In genomic region chr9:116940693-116941092, GRCm38 (mm10) we compare ENCODE assay signal across 22 mouse cellular contexts.
DNase-seq lines count a peak whose midpoint lies in the region; ATAC-seq lines count a peak whose summit lies in the region.
"Had no signal": no experiment of that assay in that cellular context is flagged by ENCODE, and none has a peak within 500 bp of the region (broad histone marks: within the 10 kb centered on the region; RNA-seq: fewer than 3 reads in every experiment).

No protein-coding gene starts in this region.

- ATAC-seq in kidney, embryonic 15.5 days (replicated peaks; ENCODE audit: low FRiP score), result no peak
- ATAC-seq in kidney, embryonic 16.5 days (ENCODE audit: low FRiP score, low TSS enrichment), result no peak
- peak; percentile 67; the same call in 1 of the 2 replicates for ATAC-seq in embryonic facial prominence, embryonic 14.5 days (ENCODE audit: low read depth)
- 0 out of 2 replicates have a peak, but pooled peaks have one; percentile 28 for ATAC-seq in neural tube, embryonic 15.5 days (ENCODE audit: low FRiP score)
- ATAC-seq: forebrain, embryonic 14.5 days; inflammation-experienced regulatory T-cells, adult 6 months had no signal

- no peaks in the 10 kb centered on the region for H3K27me3 ChIP-seq in kidney, embryonic 15.5 days
- no peaks in the 10 kb centered on the region for H3K27me3 ChIP-seq in kidney, embryonic 16.5 days (ENCODE audit: insufficient read depth, low read length)
- H3K27me3 ChIP-seq in embryonic facial prominence, embryonic 14.5 days (replicated peaks; ENCODE audit: control insufficient read depth, insufficient read depth, low read length), result no peaks in the 10 kb centered on the region
- no peaks in the 10 kb centered on the region for H3K27me3 ChIP-seq in neural tube, embryonic 15.5 days (replicated peaks)
- H3K27me3 ChIP-seq: embryonic facial prominence, embryonic 13.5 days; heart, embryonic 13.5 days had no signal

- H3K4me3 ChIP-seq in kidney, embryonic 15.5 days (replicated peaks), result no peak overlapping the region
- H3K4me3 ChIP-seq in kidney, embryonic 16.5 days (ENCODE audit: low read length), result no peak overlapping the region
- no peak overlapping the region for H3K4me3 ChIP-seq in embryonic facial prominence, embryonic 14.5 days (ENCODE audit: low read depth, low read length)
- no peak overlapping the region for H3K4me3 ChIP-seq in neural tube, embryonic 15.5 days (replicated peaks)
- H3K4me3 ChIP-seq: embryonic facial prominence, embryonic 13.5 days; erythroblast, embryonic 14.5 days; forebrain, embryonic 10.5 days; heart, embryonic 13.5 days had no signal

- H3K27ac ChIP-seq in kidney, embryonic 15.5 days, result 0 out of 2 replicates have a peak overlapping the region, but pooled peaks have one; percentile 18
- no peak overlapping the region for H3K27ac ChIP-seq in kidney, embryonic 16.5 days (ENCODE audit: low read length)
- H3K27ac ChIP-seq in embryonic facial prominence, embryonic 14.5 days (replicated peaks; ENCODE audit: low read depth, low read length), result no peak overlapping the region
- H3K27ac ChIP-seq in neural tube, embryonic 15.5 days (replicated peaks), result peak overlapping the region; percentile 47; the same call in 1 of the 2 replicates
- H3K27ac ChIP-seq: embryonic facial prominence, embryonic 13.5 days; forebrain, embryonic 10.5 days; heart, embryonic 13.5 days had no signal

- peak; percentile 46 for DNase-seq in retina, postnatal 1 day
- no peak for DNase-seq in retina, embryonic 14.5 days (ENCODE audit: low spot score)
- DNase-seq in embryonic facial prominence, embryonic 14.5 days (ENCODE audit: low spot score), result no peak
- DNase-seq in liver, result no peak
- DNase-seq in ovary, postnatal 36 days (ENCODE audit: low spot score), result no peak
- DNase-seq: adrenal gland, adult 2 months; adrenal gland, postnatal 25 days; cerebellum, adult 11-12 months; cerebellum, adult 9-10 months; cerebellum, postnatal 25 days; gastrocnemius, postnatal 36 days; heart, adult 11 months; heart, postnatal 4 days had no signal

- no peak overlapping the region for H3K9ac ChIP-seq in kidney, embryonic 15.5 days
- no peak overlapping the region for H3K9ac ChIP-seq in kidney, embryonic 16.5 days (replicated peaks; ENCODE audit: low read length)
- no peak overlapping the region for H3K9ac ChIP-seq in embryonic facial prominence, embryonic 14.5 days (ENCODE audit: low read depth, low read length)
- no peak overlapping the region for H3K9ac ChIP-seq in neural tube, embryonic 15.5 days (replicated peaks)
- H3K9ac ChIP-seq: embryonic facial prominence, embryonic 13.5 days; heart, embryonic 13.5 days had no signal

- peaks cover 20% of the 10 kb centered on the region for H3K4me1 ChIP-seq in kidney, embryonic 15.5 days
- H3K4me1 ChIP-seq in kidney, embryonic 16.5 days (ENCODE audit: insufficient read depth, low read length), result peaks cover 13% of the 10 kb centered on the region
- H3K4me1 ChIP-seq in embryonic facial prominence, embryonic 14.5 days (ENCODE audit: control insufficient read depth, insufficient read depth, low read length), result 0 out of 2 replicates have a peak, but pooled peaks cover 3% of the 10 kb centered on the region
- H3K4me1 ChIP-seq in neural tube, embryonic 15.5 days, result peaks cover 3% of the 10 kb centered on the region; the same call in 1 of the 2 replicates
- H3K4me1 ChIP-seq: forebrain, embryonic 10.5 days; heart, embryonic 13.5 days had no signal

- WGBS in kidney, embryonic 15.5 days, result 70% methylated on average over 8 of the region's 8 CpGs
- 70% methylated on average over 8 of the region's 8 CpGs for WGBS in kidney, embryonic 16.5 days
- WGBS in embryonic facial prominence, embryonic 14.5 days, result 66% methylated on average over 8 of the region's 8 CpGs
- 69% methylated on average over 8 of the region's 8 CpGs for WGBS in neural tube, embryonic 15.5 days

- H3K9me3 ChIP-seq in kidney, embryonic 15.5 days (replicated peaks), result no peaks in the 10 kb centered on the region
- peaks cover 4% of the 10 kb centered on the region; the same call in 1 of the 2 replicates for H3K9me3 ChIP-seq in kidney, embryonic 16.5 days (ENCODE audit: low read length)
- no peaks in the 10 kb centered on the region for H3K9me3 ChIP-seq in embryonic facial prominence, embryonic 14.5 days (ENCODE audit: control insufficient read depth, low read length)
- no peaks in the 10 kb centered on the region for H3K9me3 ChIP-seq in neural tube, embryonic 15.5 days (replicated peaks)
- H3K9me3 ChIP-seq: embryonic facial prominence, embryonic 13.5 days; forebrain, embryonic 10.5 days; heart, embryonic 13.5 days had no signal

- H3K36me3 ChIP-seq in kidney, embryonic 15.5 days, result no peaks in the 10 kb centered on the region
- H3K36me3 ChIP-seq in kidney, embryonic 16.5 days (ENCODE audit: insufficient read depth, low read length), result no peaks in the 10 kb centered on the region
- peaks cover 4% of the 10 kb centered on the region; the same call in 1 of the 2 replicates for H3K36me3 ChIP-seq in embryonic facial prominence, embryonic 14.5 days (ENCODE audit: control insufficient read depth, insufficient read depth, low read length)
- no peaks in the 10 kb centered on the region for H3K36me3 ChIP-seq in neural tube, embryonic 15.5 days
- H3K36me3 ChIP-seq: embryonic facial prominence, embryonic 13.5 days; forebrain, embryonic 10.5 days had no signal

- H3K4me2 ChIP-seq in kidney, embryonic 15.5 days, result no peak overlapping the region
- H3K4me2 ChIP-seq in kidney, embryonic 16.5 days (replicated peaks; ENCODE audit: low read depth, low read length), result no peak overlapping the region
- H3K4me2 ChIP-seq in embryonic facial prominence, embryonic 14.5 days (ENCODE audit: low read depth, low read length), result no peak overlapping the region
- H3K4me2 ChIP-seq in neural tube, embryonic 15.5 days, result no peak overlapping the region
- H3K4me2 ChIP-seq: embryonic facial prominence, embryonic 13.5 days; heart, embryonic 13.5 days had no signal

Comparison
In these comparisons a context has a peak if more than half of its experiments do, and no peak if none do; other contexts are left out.
1. H3K27ac ChIP-seq: peak in kidney, embryonic 15.5 days (single experiment) and neural tube, embryonic 15.5 days (single experiment); none in kidney, embryonic 16.5 days (single experiment) and embryonic facial prominence, embryonic 14.5 days (single experiment).
2. ATAC-seq: peak in embryonic facial prominence, embryonic 14.5 days (single experiment) and neural tube, embryonic 15.5 days (single experiment); none in kidney, embryonic 15.5 days (single experiment) and kidney, embryonic 16.5 days (single experiment).